Mouse (Mus musculus) stomach, embryonic 14.5 days (tissue): ENCODE measurements at regions not wholly inside any gene's neighbourhood (a gene's known extent, or its start where the extent isn't known, plus 50 kb on each side); places are given as distances from the start of the nearest gene placed in this dataset.

Experiments used
- ATAC-seq: fragments of 200-750 bp; cut with Nextera tagmentation; 2 replicates; pipeline ENCODE4 v1.8.0; 2017; ENCODE audit warnings: low read depth, moderate TSS enrichment; ENCODE audit not compliant: insufficient number of reproducible peaks, insufficient read depth, low FRiP score
- H3K27ac ChIP-seq: fragments of 300-500 bp; sonication (generic); 2 replicates; pipeline ENCODE4 v1.5.1; 2014; ENCODE audit warnings: mild to moderate bottlenecking, low read length, moderate library complexity, mixed read lengths
- H3K27me3 ChIP-seq: fragments of 300-500 bp; sonication (generic); 2 replicates; pipeline ENCODE4 v1.6.1; 2014; ENCODE audit warnings: low read length, control low read depth, mixed read lengths; ENCODE audit not compliant: control insufficient read depth, insufficient read depth
- H3K36me3 ChIP-seq: fragments of 300-500 bp; sonication (generic); 2 replicates; pipeline ENCODE4 v1.6.1; 2014; ENCODE audit warnings: mild to moderate bottlenecking, control low read depth, low read length, moderate library complexity, mixed read lengths; ENCODE audit not compliant: control insufficient read depth, insufficient read depth
- H3K4me1 ChIP-seq: fragments of 300-500 bp; sonication (generic); 2 replicates; pipeline ENCODE4 v1.6.1; 2014; ENCODE audit warnings: low read length, control low read depth, mixed read lengths; ENCODE audit not compliant: control insufficient read depth, insufficient read depth
- H3K4me2 ChIP-seq: fragments of 300-500 bp; sonication (generic); replicated peaks from 2 replicates; pipeline ENCODE4 v1.6.1; 2014; ENCODE audit warnings: low read depth, low read length, control low read depth
- H3K4me3 ChIP-seq: fragments of 300-500 bp; sonication (generic); 2 replicates; pipeline ENCODE4 v1.5.1; 2014; ENCODE audit warnings: low read depth, low read length, control low read depth
- H3K9ac ChIP-seq: fragments of 300-500 bp; sonication (generic); replicated peaks from 2 replicates; pipeline ENCODE4 v1.6.1; 2014; ENCODE audit warnings: low read depth, mild to moderate bottlenecking, control low read depth, low read length, moderate library complexity, mixed read lengths
- H3K9me3 ChIP-seq: fragments of 300-500 bp; sonication (generic); 2 replicates; pipeline ENCODE4 v1.6.1; 2016; ENCODE audit warnings: low read depth, low read length, control low read depth; ENCODE audit not compliant: control insufficient read depth
- WGBS: fragments of 180-500 bp; shearing (Covaris S2); extraction: QIAGEN DNeasy Blood & Tissue Kit; methylation state at CpG from one replicate; pipeline ENCODE4 v1.1.7; 2014; 5-methylcytosine and 5-hydroxymethylcytosine counted together

- Histone ChIP-seq H3K4me1 (no peaks in the 10 kb centered on the region), H3K4me3 (peak overlapping the region; percentile 49), H3K27ac (peak overlapping the region; percentile 89), H3K4me2 (peak overlapping the region; percentile 59), H3K36me3 (no peaks in the 10 kb centered on the region), H3K9ac (peak overlapping the region; percentile 36; the same call in 1 of the 2 replicates), H3K27me3 (no peaks in the 10 kb centered on the region), H3K9me3 (no peaks in the 10 kb centered on the region)
- under 1% methylated on average over 21 of the region's 21 CpGs for WGBS
- ATAC-seq, result peak; percentile 98
Measured at GRCm38 (mm10) chr7:58399145-58399604, 256.8 kb upstream of the Atp10a start.

- no peaks in the 10 kb centered on the region for H3K4me1 ChIP-seq
- no peak overlapping the region for H3K9ac ChIP-seq
- H3K4me2 ChIP-seq, result peak overlapping the region; percentile 41
- H3K36me3 ChIP-seq, result no peaks in the 10 kb centered on the region
- 28% methylated on average over 5 of the region's 5 CpGs for WGBS
- H3K27me3 ChIP-seq, result no peaks in the 10 kb centered on the region
- no peak for ATAC-seq
- H3K27ac ChIP-seq, result peak overlapping the region; percentile 35
- no peaks in the 10 kb centered on the region for H3K9me3 ChIP-seq
- H3K4me3 ChIP-seq, result peak overlapping the region; percentile 49
Measured at GRCm38 (mm10) chr7:58399651-58400050, 256.3 kb upstream of the Atp10a start.

- WGBS, result 60% methylated on average over 1 of the region's 1 CpGs
- no peak for ATAC-seq
- Histone ChIP-seq H3K27me3 (no peaks in the 10 kb centered on the region), H3K9me3 (no peaks in the 10 kb centered on the region), H3K4me2 (no peak overlapping the region), H3K36me3 (no peaks in the 10 kb centered on the region), H3K4me1 (no peaks in the 10 kb centered on the region), H3K27ac (no peak overlapping the region), H3K4me3 (no peak overlapping the region), H3K9ac (no peak overlapping the region)
Measured at GRCm38 (mm10) chr7:58400594-58400993, 255.4 kb upstream of the Atp10a start.

GRCm38 (mm10) chr7:58436888-58437625 is 218.9 kb upstream of the Atp10a start:
- Histone ChIP-seq H3K36me3 (no peaks in the 10 kb centered on the region), H3K4me1 (no peaks in the 10 kb centered on the region), H3K9me3 (no peaks in the 10 kb centered on the region), H3K27ac (peak overlapping the region; percentile 44; the same call in 1 of the 2 replicates), H3K27me3 (no peaks in the 10 kb centered on the region), H3K4me3 (no peak overlapping the region), H3K9ac (no peak overlapping the region), H3K4me2 (no peak overlapping the region)
- peak; percentile 92 for ATAC-seq
- 8% methylated on average over 2 of the region's 2 CpGs for WGBS

DNA sequence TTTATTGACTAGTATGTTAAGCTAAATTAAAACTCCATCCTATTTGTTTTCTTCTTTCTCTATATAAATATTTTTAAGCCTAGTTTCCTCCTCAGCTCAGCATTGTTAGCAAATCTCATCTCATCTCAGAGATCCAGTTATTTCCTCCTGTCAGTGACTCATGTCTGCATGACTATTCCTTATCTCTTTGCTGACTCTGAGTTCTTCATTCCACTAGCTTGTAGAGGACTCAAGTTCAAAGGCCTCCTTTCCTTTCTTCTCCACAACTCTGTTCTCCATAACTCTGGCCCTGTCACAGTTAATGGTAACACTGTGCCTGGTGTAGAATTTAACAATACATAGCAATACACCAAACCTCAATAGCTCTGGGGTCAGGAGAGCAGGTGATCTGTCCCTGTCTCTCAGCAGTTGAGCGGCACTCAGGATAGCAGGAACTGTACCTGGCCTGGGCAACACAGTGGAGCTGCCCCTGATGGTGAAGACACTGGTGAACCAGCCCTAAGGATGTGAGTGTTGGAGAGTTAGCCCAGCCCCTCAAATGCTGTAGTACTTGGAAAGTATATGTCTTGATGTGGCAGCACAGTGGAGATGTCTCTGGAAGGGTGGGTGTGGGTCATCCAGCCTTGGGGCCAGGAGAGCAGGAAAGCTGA is 213.3 kb upstream of the Atp10a start:
- no peak overlapping the region for H3K4me3 ChIP-seq
- H3K9me3 ChIP-seq, result no peaks in the 10 kb centered on the region
- no peak overlapping the region for H3K27ac ChIP-seq
- WGBS, result 76% methylated on average over 1 of the region's 1 CpGs
- ATAC-seq, result no peak
- no peak overlapping the region for H3K4me2 ChIP-seq
- H3K27me3 ChIP-seq, result no peaks in the 10 kb centered on the region
- no peaks in the 10 kb centered on the region for H3K4me1 ChIP-seq
- no peaks in the 10 kb centered on the region for H3K36me3 ChIP-seq
- H3K9ac ChIP-seq, result no peak overlapping the region

GRCm38 (mm10) chr7:58443297-58443696 is 212.7 kb upstream of the Atp10a start:
- Histone ChIP-seq H3K4me3 (no peak overlapping the region), H3K4me2 (no peak overlapping the region), H3K27ac (no peak overlapping the region), H3K36me3 (no peaks in the 10 kb centered on the region), H3K9ac (no peak overlapping the region), H3K9me3 (no peaks in the 10 kb centered on the region), H3K27me3 (no peaks in the 10 kb centered on the region), H3K4me1 (no peaks in the 10 kb centered on the region)
- 82% methylated on average over 3 of the region's 3 CpGs for WGBS
- ATAC-seq, result no peak

GRCm38 (mm10) chr7:58445781-58446180 is 210.2 kb upstream of the Atp10a start:
- H3K36me3 ChIP-seq, result no peaks in the 10 kb centered on the region
- H3K9ac ChIP-seq, result no peak overlapping the region
- no peak overlapping the region for H3K4me3 ChIP-seq
- no peak overlapping the region for H3K4me2 ChIP-seq
- no peaks in the 10 kb centered on the region for H3K27me3 ChIP-seq
- H3K27ac ChIP-seq, result no peak overlapping the region
- H3K9me3 ChIP-seq, result no peaks in the 10 kb centered on the region
- WGBS, result 78% methylated on average over 1 of the region's 1 CpGs
- ATAC-seq, result no peak
- no peaks in the 10 kb centered on the region for H3K4me1 ChIP-seq

- H3K27me3 ChIP-seq, result no peaks in the 10 kb centered on the region
- no peaks in the 10 kb centered on the region for H3K9me3 ChIP-seq
- no peaks in the 10 kb centered on the region for H3K36me3 ChIP-seq
- no peak overlapping the region for H3K4me2 ChIP-seq
- no peak for ATAC-seq
- H3K27ac ChIP-seq, result no peak overlapping the region
- H3K4me3 ChIP-seq, result no peak overlapping the region
- no peaks in the 10 kb centered on the region for H3K4me1 ChIP-seq
- H3K9ac ChIP-seq, result no peak overlapping the region
Measured at GRCm38 (mm10) chr7:58446261-58446660, 209.7 kb upstream of the Atp10a start.
